Mouse (Mus musculus): ENCODE measurements around the gene Plekha6.

Plekha6 gene

GRCm38 (mm10) chr1:133210766-133211165, 46.8 kb downstream of the Plekha6 start:
- no peak for DNase-seq (ENCODE audit: extremely low read depth, insufficient read length, low spot score)

DNA sequence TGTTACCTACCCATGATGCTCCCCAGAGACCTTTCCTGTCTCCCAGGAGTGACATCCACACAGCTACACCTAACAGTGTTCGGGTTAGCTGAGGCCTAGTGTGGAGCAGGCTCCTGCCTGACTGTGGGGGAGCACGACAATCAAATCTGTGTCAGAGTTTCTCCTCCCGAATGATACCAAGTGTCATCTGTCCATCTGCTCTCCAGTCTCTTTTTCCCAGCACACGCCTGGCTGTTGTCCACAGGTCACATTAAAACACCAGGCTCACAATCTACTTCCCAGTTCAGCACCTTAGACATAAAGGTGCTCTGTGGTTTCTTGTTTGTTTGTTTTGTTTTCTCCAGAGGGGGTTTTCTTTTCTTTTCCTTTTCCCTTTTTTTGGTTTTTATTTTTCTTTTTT, 48.3 kb downstream of the Plekha6 start:
- DNase-seq (ENCODE audit: extremely low read depth, insufficient read length, low spot score) = no peak

DNA sequence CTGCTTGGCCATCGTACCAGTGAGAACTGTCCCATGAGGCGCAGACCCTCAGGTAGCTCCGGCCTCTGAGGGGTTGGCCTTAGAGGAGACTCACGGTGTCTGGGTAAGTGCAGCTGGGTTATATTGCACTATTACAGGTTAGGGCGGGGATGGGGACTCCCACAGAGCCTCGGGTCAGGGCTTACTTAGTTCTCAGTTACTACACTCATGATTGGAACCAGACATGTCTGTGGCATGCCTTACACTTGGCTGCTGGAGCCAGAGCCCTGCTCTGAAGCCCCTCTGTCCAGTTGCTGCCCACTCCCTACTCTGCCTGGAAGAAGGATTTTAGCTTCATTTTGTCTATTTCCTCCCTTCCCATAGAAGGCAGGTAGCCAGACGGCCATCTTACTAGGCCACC, 49.1 kb downstream of the Plekha6 start:
- DNase-seq (ENCODE audit: extremely low read depth, insufficient read length, low spot score) = no peak

DNA sequence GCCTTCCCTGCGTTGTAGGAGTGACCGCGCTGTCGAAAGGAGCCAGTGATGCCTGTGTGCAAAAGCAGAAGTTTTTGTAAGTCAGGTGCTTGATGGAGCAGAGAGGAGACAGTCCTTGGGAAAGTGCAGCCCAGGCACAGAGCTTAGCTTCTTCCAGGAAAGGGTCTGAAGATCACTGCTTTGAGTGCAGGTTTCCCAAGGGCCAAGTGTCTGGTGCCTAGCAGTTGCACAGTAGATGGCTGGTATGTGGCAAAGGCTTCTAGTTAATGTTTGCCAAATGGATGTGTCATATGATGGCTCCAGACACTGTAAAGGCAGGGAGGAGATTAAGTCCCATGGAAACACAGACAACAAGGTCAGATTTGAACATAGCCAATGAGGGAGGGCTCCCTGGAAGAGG, 49.9 kb downstream of the Plekha6 start:
- DNase-seq (ENCODE audit: extremely low read depth, insufficient read length, low spot score) = no peak

- no peak for DNase-seq (ENCODE audit: extremely low read depth, insufficient read length, low spot score)
Measured at GRCm38 (mm10) chr1:133214672-133215359, 50.8 kb downstream of the Plekha6 start.

GRCm38 (mm10) chr1:133215360-133215700, 51.3 kb downstream of the Plekha6 start:
- no peak for DNase-seq (ENCODE audit: extremely low read depth, insufficient read length, low spot score)

GRCm38 (mm10) chr1:133215753-133216152, 51.7 kb downstream of the Plekha6 start:
- DNase-seq (ENCODE audit: extremely low read depth, insufficient read length, low spot score) = no peak

DNA sequence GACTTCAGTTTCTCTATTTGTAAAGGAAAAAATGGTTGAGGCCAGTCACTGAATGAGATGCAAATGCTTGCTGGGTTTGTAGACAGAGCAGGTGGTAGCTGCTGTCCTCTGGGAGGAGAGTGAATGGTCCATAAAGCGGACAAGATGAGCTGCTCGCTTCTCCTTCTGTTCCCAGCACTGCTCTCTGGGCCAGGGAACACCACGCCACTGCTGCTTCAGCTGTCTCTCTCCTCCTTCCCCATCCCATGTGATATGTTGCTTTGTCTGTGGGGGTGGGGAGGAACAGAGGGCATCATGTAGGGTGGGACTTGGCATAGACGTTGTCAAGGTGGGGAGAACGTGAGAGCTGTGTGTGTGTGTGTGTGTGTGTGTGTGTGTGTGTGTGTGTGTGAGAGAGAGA, 53.0 kb downstream of the Plekha6 start:
- no peak for DNase-seq (ENCODE audit: extremely low read depth, insufficient read length, low spot score)

DNA sequence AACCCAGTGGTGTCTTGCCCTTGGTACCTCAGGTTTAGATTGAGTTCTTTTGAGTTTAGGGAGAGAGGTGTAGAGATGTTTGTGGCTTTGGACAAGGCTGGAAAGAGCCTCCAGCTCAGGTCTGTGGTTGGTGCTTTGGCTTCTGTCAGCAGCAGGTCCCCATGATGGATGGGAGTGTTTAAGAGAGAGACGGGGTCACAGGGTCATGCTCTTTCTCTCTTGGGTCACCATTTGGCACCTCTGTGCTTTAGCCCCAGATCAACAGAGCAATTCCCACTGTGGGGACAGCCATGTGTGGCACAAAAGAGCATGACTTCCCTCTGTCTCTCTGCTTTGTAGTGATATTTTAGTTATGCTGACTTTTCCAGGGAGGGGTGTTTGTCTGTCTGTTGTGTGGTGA, 55.1 kb downstream of the Plekha6 start:
- DNase-seq (ENCODE audit: extremely low read depth, insufficient read length, low spot score) = no peak

DNA sequence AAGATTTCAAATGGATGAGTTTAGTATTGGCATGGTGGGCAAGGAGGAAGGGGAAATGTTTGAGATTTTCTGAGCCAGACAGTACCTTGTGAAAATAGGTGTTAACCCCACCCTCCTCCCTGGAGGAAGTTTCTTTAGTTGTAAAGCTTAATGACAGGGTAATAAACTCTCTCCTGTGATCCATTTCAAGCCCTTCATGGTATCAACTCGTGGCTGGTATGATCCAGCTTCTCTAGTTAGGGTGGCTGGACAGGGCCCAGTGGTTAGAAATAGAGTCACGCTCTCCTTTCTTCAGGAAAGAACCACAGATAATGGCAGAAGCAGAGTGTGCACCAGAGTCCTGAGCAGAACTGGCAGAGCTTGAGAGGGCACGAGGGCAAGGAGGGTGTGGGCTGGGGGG, 57.4 kb downstream of the Plekha6 start:
- no peak for DNase-seq (ENCODE audit: extremely low read depth, insufficient read length, low spot score)

DNA sequence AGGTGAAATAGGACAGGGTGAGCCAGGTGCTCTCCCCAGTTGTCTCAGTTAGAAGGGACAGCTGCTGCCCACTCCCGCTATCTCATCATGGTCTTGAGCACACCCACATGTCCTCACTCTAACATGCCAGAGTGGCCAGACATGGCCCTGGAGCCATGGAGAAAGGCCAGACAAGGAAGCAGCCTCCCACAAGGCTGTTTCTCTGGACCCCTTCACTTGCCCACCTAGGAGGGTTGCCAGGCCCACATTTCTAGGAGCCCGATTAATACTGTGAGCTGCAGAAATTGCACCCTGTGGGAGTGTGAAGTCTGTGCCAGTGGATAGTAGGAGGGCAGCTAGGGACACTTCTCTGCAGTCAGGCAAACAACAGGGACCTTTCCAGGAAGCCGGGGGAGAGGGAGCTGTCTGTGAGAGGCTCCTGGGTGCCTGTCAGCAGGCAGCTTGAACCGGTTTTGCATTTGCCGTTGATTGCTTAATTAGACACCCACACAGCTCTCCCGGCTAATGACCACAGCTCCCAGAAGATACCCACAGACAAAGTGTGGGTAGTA, 58.5 kb downstream of the Plekha6 start:
- DNase-seq (ENCODE audit: extremely low read depth, insufficient read length, low spot score) = no peak

- DNase-seq (ENCODE audit: extremely low read depth, insufficient read length, low spot score) = no peak
Measured at GRCm38 (mm10) chr1:133224674-133225073, 60.7 kb downstream of the Plekha6 start.

GRCm38 (mm10) chr1:133225137-133225536, 61.1 kb downstream of the Plekha6 start:
- no peak for DNase-seq (ENCODE audit: extremely low read depth, insufficient read length, low spot score)

GRCm38 (mm10) chr1:133225561-133225960, 61.6 kb downstream of the Plekha6 start:
- no peak for DNase-seq (ENCODE audit: extremely low read depth, insufficient read length, low spot score)

DNA sequence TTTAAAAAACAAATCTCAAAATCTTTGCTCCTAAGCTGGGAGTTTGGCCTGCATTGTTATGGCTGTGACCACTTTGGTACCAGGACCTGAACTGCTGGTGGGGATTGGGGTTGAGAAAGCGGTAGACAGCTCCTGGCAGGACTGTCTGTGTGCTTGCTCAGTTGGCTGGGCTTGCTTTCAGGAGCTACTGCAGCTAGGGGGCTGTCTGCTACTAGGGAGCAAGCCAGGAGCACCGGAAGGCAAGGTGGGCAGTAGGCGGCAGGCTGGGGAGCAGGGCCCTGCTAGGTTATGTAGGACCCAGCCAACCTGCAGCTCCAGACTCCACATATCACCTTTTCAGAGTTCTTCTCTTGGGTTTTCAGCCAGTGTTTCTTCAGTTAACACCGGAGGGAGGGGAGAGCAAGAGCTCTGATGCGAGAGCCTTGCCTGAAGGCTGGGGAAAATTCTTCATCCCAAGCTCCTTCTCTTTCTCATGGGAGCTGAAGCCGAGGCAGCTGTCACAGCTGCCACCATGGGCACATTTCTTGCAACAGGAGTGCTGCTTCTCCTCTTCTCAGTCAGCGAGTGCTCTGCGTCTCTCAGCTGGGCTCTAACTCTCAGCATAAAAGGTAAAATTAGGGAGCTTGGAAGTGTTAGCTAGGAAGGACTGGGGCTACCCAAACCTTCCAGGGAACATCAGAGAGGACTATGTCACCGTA, 62.1 kb downstream of the Plekha6 start:
- no peak for DNase-seq (ENCODE audit: extremely low read depth, insufficient read length, low spot score)

DNA sequence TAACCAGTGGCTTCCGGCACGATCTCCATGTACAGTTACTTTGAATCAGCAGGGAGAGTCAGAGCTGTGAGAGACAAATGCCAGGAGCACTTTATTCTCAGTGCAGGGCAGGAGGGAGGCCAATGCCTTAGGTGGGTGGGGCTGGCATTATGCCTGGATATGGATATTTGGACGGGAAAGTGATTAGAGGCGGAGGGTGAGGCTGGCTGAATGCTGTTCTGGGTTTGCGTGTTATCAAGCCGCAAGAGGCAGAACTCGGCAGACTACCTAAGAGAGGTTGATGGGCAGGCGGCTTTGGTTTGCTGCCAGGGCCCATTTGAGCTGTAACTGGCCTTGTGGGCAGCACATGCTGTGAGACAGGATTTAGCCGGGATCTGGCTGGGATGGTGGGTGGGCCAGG, 62.9 kb downstream of the Plekha6 start:
- DNase-seq (ENCODE audit: extremely low read depth, insufficient read length, low spot score) = no peak

DNA sequence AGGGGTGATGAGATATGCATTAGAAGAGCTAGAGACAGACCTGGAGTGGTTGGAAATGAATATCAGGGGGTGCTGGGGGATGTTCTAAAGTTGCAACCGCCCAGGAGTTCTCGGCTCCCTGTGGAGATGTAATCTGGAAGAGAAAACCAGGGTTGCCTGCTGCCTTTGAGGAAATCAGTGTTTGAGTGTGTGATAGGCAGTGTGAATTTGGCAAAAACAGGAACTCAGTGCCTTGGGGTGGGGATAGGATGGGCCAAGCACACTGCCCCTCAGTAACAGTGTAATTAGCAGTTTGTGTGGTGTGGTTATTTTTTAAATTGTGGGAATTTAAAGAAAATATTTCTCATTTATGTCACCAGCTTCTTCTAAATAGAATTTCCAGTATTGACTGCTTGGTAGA, 63.4 kb downstream of the Plekha6 start:
- no peak for DNase-seq (ENCODE audit: extremely low read depth, insufficient read length, low spot score)

DNA sequence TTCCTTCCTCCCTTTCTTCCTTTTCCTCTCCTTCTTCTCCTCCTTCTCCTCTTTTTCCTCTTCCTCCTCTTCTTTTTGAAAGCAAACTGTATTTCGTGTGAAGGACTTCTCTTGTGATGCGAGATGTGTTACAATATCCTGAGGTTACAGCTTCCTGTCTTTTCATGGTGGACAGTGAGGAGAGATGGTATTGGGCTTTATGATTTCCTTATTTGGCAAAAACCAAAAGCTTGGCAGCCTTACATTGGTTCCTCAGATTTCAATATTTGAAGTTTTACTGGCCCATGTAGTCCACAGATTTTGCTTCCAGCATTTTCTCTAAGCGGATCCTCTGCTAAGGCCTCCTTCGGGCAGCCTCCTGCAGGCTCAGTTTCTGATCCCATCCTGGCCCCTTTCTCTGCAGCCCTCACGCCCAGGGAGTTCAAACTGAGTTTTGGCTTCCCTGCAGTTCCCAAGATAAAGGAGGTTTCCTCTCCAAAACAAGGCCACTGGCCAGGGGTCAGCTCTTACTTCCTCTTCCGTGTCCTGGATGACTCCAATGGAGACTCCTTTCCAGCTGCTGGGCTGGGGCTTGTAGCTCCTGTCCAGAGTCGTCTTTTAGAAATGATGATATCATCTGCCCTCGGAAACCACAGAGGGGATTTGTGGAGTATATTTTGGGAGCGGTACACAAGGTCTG, 64.9 kb downstream of the Plekha6 start:
- no peak for DNase-seq (ENCODE audit: extremely low read depth, insufficient read length, low spot score)

- DNase-seq (ENCODE audit: extremely low read depth, insufficient read length, low spot score) = no peak
Measured at GRCm38 (mm10) chr1:133231523-133232193, 67.6 kb downstream of the Plekha6 start.

DNA sequence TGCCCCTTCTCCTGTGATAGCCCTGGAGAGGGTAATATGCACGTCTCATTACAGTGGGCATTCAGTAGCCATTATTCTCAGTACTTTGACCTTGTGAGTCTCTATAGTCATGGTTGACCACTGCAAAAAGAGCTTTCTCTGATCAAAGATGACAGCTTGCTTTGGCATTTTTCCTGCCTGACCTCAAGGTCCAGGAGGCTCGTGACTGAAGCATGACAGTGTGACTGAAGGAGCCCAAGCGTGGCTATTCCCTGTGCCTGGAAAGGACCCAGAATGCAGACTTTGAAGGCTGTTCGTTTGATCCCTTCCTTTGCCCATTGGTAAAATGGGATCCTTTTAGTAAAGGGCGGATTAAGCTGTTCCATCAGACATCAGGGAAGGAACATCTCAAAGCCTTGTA, 71.9 kb downstream of the Plekha6 start:
- DNase-seq (ENCODE audit: extremely low read depth, insufficient read length, low spot score) = no peak

All from 3134 (cell line).